Mouse (Mus musculus) E14TG2a.4 (cell line): Measurements from ENCODE around the gene Hsd17b6.

Source experiments
- CTCF ChIP-seq: conservative IDR thresholded peaks from 2 replicates; pipeline ENCODE4 v1.5.1; 2014; ENCODE audit warnings: low read length
- NANOG ChIP-seq: IDR thresholded peaks from 2 replicates; pipeline ENCODE4 v1.6.1; 2014; ENCODE audit warnings: borderline replicate concordance, low read length, mixed read lengths
- POU5F1 ChIP-seq: IDR thresholded peaks from 2 replicates; pipeline ENCODE4 v1.6.1; 2014; ENCODE audit warnings: low read length, borderline replicate concordance

DNA sequence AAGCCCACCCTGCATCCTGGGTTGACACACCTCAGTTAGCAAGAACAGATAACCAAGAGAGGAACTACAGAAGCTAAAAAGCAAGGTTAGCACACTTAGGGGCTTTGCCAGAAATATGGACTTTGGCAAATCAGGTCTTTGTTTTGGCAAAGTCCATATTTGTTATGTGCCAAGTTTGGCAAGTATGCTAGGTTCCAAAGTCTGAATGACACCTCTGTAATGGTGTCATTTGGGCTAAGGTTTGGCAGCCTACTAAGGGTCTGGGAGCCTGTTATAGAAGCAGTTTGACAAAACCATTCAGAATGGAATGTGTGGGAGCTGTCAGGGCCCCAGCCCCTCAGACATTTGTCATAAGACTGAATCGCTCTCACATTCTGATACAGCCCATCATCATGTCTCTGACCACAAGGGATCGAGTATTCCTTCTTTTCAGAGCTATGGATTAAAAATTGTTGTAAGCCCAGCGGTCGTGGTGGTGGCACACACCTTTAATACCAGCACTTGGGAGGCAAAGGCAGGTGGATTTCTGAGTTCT lies 57.7 kb downstream of the Hsd17b6 start:
- TF ChIP-seq CTCF: no peak
- TF ChIP-seq POU5F1: no peak
- TF ChIP-seq NANOG: no peak
